Mouse (Mus musculus) thymus, postnatal 14 days (tissue): ENCODE results near the gene Iglon5.

Experiments
- DNase-seq: peaks from one replicate; pipeline ENCODE4 v3.0.0; 2021

Iglon5 gene

DNA sequence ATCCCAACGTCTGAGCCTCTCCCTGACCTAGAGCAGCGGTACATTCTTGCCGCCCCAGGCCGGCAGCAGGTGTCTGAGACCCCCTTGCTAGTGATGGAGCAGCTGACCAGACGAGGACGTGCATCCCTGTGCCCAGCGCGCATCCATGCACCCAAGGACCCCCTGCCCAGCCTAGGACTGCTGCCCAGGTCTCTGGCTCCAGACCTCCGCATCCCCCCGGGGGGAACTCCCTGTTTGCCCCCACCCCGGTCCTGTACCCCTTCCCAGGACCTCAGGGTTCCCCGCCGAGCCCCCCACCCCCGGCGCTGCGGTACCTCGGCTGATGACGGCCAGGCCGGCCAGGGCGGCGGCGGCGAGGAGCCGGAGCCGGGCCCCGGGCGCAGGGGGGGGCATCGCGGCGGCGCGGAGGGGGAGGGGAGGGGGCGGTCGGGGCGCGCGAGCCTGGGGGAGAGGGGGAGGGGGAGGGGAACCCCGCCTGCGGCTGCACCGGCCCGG, at the start of gene Iglon5:
Iglon5 (minus strand) TSS at position 445 of the 495 bp plus-strand sequence.
- no peak for DNase-seq

DNA sequence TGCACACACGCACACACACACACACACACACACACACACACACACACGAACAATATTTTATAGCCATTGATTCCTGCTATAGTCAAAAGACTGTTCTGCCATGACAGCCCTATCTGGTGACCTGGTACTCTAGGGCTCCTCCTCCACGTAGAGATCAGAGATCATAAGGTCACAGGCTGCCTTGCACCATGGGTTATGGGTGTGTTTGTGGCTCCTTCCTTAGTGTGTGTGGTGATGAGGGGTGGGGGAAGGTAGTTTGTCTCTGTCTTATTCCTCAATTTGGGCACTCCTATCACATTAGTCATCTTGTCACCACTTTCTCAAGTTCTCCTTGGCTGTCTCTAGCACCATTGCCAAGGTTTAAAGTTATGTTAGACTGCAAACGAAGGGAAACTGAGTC, 48.6 kb upstream of the Iglon5 start:
- DNase-seq: no peak

DNA sequence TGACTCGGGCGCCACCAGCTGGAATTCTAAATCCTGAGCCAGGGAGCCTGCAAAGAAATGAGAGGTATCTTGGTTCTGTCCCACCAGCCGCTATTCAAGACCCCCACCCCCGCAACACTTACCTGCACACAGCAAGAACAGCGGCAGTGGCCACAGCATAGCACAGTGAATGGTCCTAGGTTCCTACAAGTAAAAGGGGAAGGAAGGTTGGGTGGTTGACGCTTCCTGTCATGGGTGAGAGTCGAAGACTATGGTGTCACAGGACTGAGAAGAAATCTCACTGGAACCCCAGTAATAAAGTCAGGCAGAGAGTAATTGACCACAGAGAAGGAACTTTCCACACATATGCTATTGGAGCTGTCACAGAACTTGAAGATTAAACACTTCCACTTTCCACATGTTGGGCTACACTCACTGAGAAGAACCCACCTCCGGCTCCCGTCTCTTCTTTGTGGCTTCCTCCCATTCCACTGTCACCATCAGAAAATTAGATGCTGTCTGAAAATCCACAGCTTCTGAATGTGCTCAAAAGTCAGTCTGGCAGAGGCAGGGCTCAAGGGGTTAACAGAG, 43.1 kb upstream of the Iglon5 start:
- no peak for DNase-seq

DNA sequence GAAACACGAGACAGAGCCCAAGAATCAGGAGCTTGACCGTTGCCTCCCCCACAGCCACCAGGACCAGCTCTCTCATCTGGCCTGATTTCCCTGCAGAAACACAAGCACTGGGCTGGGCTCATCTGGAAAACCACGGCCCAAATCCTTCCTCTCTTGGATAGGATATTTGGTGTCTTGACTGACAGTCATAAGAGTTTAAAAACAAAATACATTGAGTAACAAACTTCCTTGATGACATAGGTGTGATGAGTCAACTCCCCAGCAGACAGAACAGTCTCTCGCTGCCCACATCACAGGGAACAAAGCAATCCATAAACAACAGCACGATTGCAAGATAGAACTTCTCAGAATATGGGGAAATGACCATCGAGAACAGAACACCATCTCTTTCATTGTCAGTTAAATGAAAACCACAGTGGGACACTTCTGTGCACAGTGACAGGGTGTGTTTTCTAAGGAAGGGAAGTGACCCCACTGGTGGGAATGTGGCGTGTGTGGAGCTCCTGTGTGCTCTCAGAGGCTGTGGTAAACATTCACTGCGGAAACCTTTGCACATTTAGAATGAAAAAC, 40.4 kb upstream of the Iglon5 start:
- no peak for DNase-seq

DNA sequence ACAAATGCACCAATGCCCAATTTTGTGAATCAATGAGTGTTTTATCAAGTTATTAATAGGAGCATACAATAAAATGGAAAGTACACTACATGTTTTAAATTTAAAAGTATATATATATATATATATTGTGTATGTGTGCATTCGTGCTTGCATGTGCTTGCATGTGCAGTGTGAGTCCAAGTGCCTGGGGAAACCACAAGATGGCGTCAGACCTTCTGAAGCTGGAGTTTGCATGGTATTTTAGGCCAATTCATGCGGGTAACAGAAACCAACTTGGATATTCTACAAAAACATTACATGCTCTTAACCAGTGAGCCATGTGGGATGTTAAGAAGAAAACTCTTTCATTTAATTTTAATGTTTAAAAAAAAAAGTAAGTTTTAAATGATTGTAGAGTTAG, 35.4 kb upstream of the Iglon5 start:
- no peak for DNase-seq

DNA sequence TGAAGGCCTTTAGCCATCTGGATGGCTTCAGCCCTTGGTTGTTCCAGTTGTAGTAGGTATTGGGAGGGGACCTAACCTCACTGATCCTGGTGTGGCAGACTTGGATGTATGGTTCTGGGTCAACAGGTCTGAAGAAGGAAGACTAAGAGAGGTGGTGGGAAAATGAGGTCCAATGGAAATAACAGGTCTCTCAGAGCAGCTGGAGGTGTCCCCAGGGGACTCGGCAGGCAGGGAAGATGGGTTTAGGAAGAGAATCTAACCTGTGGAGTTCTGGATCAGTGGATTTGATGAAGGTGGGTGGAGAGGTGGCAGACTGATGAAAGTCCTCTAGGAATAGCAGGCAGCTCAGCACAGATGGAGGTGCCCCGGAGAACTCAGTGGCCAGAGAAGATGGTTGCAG, 32.9 kb upstream of the Iglon5 start:
- DNase-seq: no peak

DNA sequence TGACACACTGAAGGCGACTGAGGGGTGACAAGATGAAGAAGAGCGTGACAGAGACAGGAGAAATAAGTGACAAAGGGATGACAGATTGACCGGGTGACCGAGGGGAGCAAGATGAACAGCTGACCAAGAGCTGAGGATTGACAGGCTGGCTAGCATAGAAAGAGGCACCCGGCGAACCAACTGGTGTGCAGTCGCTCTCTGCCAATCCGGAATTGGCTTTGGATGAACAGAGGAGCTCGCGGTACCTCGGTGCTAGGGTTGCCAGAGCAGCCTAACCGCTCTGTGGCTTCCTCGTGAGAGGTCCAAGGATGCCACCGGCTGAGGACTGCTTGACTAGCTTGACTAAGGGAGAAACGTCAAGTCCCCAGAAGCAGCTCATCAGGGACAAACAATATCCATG, 28.5 kb upstream of the Iglon5 start:
- DNase-seq: no peak

DNA sequence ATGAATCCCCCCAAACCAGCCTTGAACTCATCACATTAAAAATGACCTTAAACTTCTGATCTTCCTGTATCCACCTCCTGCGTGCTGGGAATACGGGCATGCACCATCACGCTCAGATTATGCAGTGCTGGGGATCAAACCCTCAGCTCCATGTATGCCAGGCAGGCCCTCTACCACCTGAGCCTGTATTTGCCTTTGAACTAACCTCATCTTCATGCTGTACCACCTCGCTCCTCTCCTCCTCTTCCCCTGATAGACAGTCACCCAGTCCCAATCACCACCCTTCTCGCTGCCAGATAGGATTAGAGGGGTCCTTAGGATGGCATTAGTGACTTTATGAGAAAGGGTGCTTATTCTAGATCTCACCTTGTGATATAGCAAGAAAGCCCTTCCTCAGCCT, 25.2 kb upstream of the Iglon5 start:
- DNase-seq: no peak

DNA sequence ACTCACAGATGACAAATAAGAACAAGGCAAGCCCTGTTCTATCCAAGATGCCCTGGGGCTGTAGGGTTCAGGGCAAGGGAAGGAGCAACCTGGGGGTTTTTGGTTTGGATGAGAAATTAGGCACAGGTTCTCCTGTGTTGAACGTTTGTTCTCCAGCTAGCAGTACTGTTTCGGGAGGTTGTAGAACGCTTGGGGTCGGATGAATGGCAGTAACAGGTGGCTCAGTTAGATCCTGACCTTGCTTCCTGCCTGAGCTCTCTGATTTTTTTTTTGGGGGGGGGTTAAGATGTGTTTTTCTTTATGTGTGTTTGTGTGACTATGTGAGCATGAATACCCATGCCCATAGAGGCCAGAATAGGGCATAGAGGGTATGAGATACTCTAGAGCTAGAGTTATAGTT, 22.6 kb upstream of the Iglon5 start:
- no peak for DNase-seq

DNA sequence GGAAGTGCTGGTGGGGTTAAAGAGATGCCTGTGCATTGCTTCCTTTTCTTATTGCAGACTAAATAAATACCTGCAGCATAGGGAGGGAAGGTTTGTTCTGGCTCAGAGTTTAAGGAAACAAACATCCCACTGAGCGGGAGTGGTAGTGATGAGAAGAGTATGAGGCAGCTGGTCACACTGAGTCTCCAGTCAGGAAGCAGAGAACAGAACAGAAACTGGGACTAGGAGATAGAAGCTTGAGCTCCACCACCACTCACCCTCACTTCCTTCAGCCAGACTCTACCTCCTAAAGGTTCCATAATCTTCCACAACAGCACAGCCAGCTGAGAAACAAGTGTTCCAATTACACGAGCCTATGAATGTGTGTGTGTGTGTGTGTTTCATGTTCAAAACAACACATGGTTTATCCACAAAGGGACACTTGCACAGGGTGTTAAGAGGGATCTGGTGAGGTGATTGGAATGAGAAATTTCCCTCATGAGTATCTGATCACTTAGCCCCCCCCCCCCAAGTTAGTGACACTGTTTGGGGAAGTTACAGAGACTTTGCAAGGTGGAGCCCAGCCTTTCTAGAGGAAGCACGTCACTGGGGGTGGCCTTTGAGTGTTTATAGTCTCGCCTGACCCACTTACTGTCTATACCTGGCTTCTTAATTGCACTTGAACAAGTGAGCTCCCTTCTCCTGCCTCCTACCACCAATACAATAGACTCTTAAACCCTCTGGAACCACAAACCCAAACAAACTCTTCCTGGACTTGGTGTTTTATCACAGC, 22.0 kb upstream of the Iglon5 start:
- DNase-seq: no peak

DNA sequence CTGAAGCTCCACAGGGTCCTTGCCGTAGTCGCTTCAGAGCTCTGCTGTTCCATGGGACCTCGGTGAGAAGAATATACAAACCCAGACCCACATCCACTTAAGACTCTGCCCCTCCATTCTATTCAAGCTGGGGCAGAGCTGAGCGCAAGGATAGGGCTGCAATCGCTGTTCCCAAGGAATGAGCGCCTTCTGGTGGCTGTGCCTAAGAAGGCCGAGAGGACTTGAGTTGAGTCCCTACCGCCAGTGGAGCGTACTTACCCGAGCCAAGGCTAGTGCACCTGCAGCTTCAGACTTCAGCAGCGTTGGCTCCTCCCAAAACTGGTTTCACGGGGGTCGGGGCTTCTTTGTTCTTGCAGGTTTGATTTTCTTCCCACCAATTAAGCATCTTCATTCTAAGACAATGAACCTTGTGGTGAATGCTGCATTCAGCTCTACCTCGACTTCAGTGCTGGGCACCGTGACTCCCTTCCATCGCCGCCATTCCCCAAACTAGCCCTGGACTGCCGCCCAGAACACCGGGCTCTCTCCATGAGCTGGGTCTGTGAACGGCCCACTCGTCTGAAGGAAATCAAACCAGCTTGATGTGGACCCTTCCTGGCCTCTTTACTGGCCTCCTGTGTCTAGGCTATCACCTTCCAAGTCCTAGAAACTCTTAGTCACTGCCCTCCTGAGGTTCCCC, 5.6 kb upstream of the Iglon5 start:
- no peak for DNase-seq

DNA sequence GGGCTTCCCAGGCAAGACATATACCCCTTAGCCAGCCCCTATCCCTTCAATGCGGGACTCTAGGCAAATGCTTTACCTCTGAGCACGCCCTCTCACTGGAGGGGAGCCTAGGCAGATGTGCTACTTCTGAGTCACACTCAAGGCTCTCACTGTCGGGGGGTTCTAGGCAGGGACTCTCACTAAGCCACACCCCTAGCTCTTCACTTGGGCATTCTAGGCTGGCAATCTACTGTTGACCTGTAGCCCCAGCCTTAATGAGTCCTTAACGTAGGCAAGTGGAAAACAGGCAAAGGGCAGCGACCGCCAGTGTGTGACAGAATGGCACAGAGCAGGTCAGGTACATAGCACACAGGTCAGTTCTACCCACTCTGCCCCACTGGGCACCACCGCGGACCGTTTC, 986 bp upstream of the Iglon5 start:
- no peak for DNase-seq

DNA sequence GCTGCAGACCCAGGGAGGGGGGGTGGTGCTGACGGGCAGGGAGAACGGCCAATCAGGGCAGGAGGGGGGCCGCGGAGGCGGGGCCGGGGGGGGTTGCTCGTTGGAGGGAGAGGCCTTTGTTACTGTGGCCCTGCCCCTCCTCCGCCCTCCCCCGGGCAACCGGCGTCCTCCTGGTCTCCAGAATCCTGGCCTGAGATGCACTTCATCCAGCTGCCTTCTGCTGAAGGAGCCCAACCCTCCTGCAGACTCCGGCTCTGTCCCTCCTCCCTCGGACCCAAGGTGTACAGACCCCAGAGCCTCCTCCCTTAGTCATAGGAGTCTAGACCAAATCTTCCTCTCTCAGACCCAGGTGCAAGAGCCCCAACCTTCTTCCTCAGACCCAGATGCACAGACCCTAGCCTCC, 308 bp upstream of the Iglon5 start:
- DNase-seq: no peak

DNA sequence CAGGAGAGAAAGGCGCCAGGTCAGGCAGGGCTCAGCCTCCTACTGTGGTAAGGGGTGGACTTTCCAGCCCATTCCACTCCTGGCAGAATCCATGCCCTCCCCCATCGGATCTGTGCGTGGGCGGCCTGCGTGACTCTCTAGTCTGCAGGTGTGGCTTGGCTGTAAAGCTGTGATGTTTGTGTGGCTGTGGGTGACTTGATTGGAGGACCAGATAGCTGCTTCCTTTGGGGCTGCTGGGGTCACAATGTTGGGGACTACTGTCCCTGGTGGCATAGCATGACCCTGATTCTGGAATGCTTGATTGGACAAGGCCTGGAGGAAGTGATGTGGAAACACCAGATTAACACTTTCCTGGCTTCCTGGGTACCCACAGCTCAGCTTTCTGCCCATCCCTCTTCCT, 1.2 kb downstream of the Iglon5 start:
- DNase-seq: no peak

DNA sequence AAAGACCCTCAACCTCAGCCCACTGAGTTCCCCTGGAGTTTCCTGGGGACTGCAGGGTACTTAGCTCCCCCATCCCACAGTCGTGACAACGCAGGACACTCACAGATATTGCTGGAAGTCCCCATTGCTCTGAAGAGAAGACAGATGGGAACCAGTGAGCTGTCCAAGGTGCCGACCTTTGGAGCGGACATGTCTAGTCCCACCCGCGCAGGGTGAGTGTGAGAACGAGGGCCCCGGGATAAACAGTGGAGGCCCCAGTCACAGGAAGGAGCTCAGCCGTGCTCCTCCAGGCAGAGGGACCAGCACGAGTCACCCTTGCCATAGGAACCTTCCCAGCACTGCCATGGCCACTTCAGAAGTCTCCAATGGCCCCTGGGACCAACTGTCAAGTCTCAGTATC, 6.6 kb downstream of the Iglon5 start:
- DNase-seq: no peak

DNA sequence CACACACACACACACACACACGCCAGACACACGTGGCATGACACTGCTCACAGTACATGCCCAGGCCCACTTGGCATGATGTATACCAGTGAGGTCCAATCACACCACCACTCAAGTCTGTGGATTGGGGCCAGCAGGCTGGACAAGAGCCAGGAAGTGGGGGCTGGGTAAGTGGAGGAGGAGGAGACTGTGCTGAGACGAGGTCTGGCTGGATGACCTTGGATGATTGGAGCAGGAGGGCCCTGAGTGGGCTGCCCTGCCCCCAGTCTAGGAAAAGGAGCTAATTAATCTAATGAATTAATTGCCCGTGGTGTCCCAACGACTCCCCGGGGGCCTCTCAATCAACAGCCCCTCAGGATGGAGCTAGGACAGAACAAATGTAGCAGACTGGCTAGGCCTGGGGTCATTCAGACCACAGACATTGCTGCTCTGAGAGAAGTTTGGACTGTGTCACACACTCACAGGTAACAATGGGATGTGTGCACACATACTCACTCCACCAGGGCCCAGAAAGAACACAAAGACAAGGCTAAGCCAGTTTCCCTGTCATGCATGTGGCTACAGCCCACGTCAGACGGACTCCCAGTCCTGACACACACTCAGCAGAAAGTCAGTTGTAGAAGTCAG, 7.7 kb downstream of the Iglon5 start:
- no peak for DNase-seq

DNA sequence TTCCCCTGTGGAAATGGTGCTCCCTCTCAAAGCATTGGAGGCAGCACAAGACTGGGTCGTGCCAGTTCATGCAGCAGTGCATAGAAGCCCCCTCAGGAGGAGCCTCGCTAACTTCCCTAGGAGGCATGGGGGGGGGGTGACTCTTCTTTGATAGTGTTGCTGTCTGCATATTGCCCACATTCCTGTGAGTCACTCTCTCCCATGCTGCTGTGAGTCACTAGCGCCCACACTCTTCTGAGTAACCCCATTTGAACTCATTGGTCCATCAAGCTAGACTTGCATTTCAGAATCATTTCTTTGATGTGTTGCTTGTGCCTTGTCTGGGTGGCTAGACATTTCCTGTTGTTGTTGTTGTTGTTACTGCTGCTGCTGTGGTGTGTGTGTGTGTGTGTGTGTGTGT, 8.7 kb downstream of the Iglon5 start:
- DNase-seq: no peak

DNA sequence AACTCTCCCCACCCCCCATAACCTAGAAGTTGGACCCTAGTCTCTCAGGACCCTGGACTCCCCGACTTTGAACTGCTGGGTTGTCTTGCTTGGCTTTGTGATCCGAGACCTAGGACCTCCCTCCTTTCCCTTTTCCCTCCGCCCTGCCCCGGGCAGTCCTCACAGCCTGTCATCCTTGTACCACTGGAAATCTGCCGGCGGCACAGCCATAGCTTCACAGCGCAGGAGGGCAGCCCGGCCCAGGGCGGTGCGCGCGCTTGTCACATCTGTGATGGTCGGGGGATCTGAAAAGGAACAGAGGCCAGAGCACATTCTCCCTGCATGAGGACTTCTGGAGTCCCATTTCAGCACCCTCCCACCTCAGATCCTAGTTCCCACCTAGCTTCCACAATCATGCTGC, 13.5 kb downstream of the Iglon5 start:
- no peak for DNase-seq

DNA sequence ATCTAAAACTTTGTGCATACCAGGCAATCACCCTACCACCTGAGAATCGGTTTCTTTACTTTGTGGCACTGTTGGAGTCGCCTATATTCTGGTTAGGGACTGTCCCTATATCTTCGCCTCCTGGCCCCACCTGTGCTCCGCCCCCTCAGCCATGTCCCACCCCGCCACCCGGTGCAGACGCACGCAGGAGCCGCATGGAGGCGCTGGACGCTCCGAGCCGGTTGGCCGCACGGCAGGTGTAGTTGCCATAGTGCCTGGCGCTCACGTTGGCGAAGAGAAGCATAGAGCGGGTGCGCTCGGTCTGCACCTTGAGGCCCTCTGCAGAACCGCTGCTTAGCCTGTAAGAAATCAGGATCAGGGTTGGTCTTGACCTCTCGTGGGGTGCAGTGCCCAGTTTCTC, 14.2 kb downstream of the Iglon5 start:
- no peak for DNase-seq

DNA sequence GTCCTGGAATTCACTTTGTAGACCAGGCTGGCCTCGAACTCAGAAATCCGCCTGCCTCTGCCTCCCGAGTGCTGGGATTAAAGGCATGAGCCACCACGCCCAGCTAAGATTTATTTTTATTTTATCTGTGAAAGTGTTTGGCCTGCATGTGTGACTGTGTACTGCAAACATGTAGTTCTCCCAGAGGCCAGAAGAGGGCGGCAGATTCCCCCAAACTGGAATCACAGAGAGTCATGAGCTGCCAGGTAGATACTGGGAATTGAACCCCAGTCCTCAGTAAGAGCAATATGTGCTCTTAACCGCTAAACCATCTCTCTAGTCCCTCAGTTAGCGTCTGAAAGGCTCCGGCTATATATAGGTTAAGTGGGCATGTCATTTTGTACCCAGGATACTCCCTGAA, 19.5 kb downstream of the Iglon5 start:
- peak; percentile 56 for DNase-seq

DNA sequence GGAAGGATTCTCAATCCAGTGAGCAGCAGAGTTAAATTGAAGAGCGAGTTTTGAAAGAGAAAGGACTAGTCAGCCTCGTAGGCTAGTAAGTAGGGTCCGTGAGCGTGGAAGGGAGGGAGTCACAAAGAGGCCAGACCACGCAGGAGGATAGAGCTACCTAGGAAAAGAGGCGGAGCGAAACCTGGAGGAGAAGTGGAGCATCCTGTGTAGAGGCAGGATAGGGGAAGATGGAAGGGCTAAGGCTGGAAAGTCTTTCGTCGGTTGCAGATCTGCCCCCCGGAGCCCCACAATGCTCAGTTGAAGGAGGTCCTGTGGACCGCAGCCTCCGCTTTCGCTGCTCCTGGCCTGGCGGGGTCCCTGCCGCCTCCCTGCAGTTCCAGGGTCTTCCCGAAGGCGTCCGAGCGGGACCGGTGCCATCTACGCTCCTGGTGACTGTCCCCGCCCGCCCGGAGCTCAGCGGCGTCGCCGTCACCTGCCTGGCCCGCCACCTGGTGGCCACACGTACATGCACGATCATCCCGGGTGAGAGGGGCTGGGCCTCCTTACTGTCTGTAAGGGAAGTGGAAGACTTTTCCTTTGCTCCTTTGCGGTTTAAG, 23.7 kb downstream of the Iglon5 start:
- DNase-seq: peak; percentile 86

DNA sequence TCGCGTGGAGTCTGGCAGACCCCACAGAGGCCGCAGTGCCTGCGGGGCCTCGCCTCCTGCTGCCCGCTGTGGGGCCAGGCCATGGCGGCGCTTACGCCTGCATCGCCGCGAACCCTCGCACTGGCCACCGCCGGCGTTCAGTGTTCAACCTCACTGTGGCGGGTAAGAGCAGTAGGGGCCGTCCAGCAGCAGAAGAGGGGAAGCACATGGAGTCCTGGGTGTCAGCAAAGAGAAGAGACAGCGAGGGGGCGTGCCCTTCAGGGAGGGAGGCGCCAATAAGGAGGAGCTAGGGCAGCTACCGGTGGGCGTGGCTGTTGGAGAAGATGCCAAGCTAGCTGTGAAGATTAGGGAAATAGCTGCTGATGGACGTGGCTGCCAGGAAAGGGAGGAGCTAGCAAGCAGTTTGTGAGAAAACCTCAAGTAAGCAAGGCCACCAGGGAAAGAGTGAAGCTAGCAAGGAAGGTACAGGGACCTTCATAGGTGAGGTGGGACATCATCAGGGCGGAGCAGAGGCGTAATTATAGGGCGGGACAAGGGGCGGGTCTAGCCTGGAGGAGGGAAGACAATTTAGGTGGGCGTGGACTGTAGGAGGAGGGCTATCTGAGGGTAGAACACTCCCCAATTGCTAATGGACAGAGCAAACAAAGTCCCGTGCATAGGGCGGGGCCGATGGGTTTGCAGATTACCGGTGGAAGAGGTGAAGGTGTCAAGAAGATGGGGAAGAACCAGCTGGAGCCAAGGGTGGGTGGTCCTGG, 24.4 kb downstream of the Iglon5 start:
- DNase-seq: peak; percentile 79
